ENCODE assay signal across 8 mouse cellular contexts in the genomic region with DNA sequence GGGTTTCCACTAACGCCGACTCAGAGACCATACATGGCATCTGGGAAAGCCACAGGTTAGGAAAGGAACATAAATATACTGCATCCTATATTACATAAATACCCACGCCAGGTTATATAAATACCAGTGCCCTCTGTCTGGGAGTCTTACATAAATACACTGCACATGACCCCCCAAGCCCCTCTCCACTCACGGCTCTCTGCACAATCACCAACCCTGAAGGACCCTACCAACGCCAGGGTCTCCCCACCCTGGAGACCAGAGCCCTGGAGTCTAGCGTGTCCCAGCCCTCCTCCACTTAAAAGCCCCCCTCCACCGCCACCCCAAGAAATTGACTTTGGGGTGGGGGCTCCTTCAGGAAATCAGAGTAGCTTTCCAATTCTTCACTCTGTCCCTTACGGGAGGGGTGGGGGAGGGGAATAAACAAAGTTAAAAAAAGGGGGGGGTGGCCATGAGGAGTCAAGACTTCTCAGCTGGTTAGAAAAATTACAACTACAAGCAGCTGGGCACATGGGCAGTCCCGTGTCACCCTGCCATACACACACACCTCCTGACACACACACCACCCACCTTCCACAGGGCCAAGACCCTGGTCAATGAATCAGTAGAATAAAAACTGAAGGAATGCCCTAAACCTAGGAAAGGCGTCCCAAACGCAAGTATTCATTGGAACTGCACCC. TPM values are rescaled to one million over a fixed set of nuclear protein-coding genes. Genes with fewer than 3 reads are reported as not detected.
DNase-seq lines count a peak whose midpoint lies in the region; ATAC-seq and TF ChIP-seq lines count a peak whose summit lies in the region.

No protein-coding gene starts in this region.

- ATAC-seq in erythroblast, adult 5-6 weeks (replicated peaks; ENCODE audit: low FRiP score, poor library complexity, severe bottlenecking): no peak
- peak; percentile 56; the same call in 1 of the 2 replicates for ATAC-seq in forebrain, embryonic 12.5 days (ENCODE audit: low FRiP score)
- no peak for ATAC-seq in liver, embryonic 14.5 days (ENCODE audit: insufficient read depth)

- peaks cover 28% of the 10 kb centered on the region for H3K27me3 ChIP-seq in erythroblast, embryonic 14.5 days (ENCODE audit: control insufficient read depth)
- 0 out of 2 replicates have a peak, but pooled peaks cover 7% of the 10 kb centered on the region for H3K27me3 ChIP-seq in forebrain, embryonic 12.5 days
- no peaks in the 10 kb centered on the region; the same call in 1 of the 2 replicates for H3K27me3 ChIP-seq in liver, embryonic 14.5 days (ENCODE audit: control insufficient read depth, insufficient read depth, low read length)

- H3K27ac ChIP-seq in forebrain, embryonic 12.5 days: peak overlapping the region; percentile 98
- no peak overlapping the region for H3K27ac ChIP-seq in liver, embryonic 14.5 days

- peak overlapping the region; percentile 80 for H3K4me2 ChIP-seq in forebrain, embryonic 12.5 days
- peak overlapping the region; percentile 71 for H3K4me2 ChIP-seq in liver, embryonic 14.5 days (ENCODE audit: low read depth)

- H3K4me1 ChIP-seq in erythroblast, embryonic 14.5 days (ENCODE audit: control insufficient read depth): peaks cover 3% of the 10 kb centered on the region; the same call in 1 of the 2 replicates
- peaks cover 58% of the 10 kb centered on the region for H3K4me1 ChIP-seq in forebrain, embryonic 12.5 days
- H3K4me1 ChIP-seq in liver, embryonic 14.5 days (replicated peaks; ENCODE audit: control insufficient read depth in 2 of 2, insufficient read depth in 2 of 2, low read length in 1 of 2): peaks cover 0 to 4% of the 10 kb centered on the region in 2 experiments; a peak in 2 of 4 replicates

- TF ChIP-seq CTCF in liver, embryonic 14.5 days (IDR thresholded peaks at IDR 0.05; ENCODE audit: low read depth): no peak

- H3K4me3 ChIP-seq in erythroblast, embryonic 14.5 days (replicated peaks): peak overlapping the region; percentile 61
- H3K4me3 ChIP-seq in forebrain, embryonic 12.5 days (replicated peaks): peak overlapping the region; percentile 80
- peak overlapping the region; percentile 64 for H3K4me3 ChIP-seq in liver, embryonic 14.5 days (ENCODE audit: insufficient read depth in 1 of 2, low read depth in 2 of 2, low read length in 2 of 2)

- no peaks in the 10 kb centered on the region for H3K9me3 ChIP-seq in erythroblast, embryonic 14.5 days (ENCODE audit: control insufficient read depth, low read length)
- H3K9me3 ChIP-seq in forebrain, embryonic 12.5 days: no peaks in the 10 kb centered on the region
- no peaks in the 10 kb centered on the region for H3K9me3 ChIP-seq in liver, embryonic 14.5 days (ENCODE audit: control insufficient read depth, low read length)

- WGBS in forebrain, embryonic 12.5 days: 19% methylated on average over 11 of the region's 11 CpGs
- WGBS in liver, embryonic 14.5 days (ENCODE audit: insufficient replicate concordance): 28% methylated on average over 11 of the region's 11 CpGs

- TF ChIP-seq EP300 in liver, embryonic 14.5 days (IDR thresholded peaks at IDR 0.05; ENCODE audit: low read depth): no peak

- DNase-seq in B cell, adult 2 months: peak; percentile 49
- no peak for DNase-seq in liver, embryonic 14.5 days (ENCODE audit: low read depth in 3 of 3, low spot score in 3 of 3)
- no peak for DNase-seq in Muller cell, postnatal 12 days (ENCODE audit: inconsistent ontology term)
- DNase-seq in urinary bladder, adult 2 months (ENCODE audit: low spot score): no peak
- no peak for DNase-seq in thymus, postnatal 10 days (ENCODE audit: low spot score in 2 of 2)

- peak overlapping the region; percentile 94 for H3K9ac ChIP-seq in forebrain, embryonic 12.5 days
- peak overlapping the region; percentile 70 for H3K9ac ChIP-seq in liver, embryonic 14.5 days (replicated peaks)

- no peaks in the 10 kb centered on the region for H3K36me3 ChIP-seq in erythroblast, embryonic 14.5 days (ENCODE audit: control insufficient read depth)
- peaks cover 31% of the 10 kb centered on the region for H3K36me3 ChIP-seq in forebrain, embryonic 12.5 days (replicated peaks)
- no peaks in the 10 kb centered on the region for H3K36me3 ChIP-seq in liver, embryonic 14.5 days (replicated peaks; ENCODE audit: control insufficient read depth, insufficient read depth, low read depth)

RNA-seq across cellular contexts. Expression of a gene that starts 14.6 kb away (rescaled TPM):
- 0.17 and 0.22 TPM in 2 replicates for polyA plus RNA-seq in erythroblast, embryonic 14.5 days (2012)
- total RNA-seq in erythroblast, adult 5-6 weeks (2015; ENCODE audit: low replicate concordance): 13.2 and 14.6 TPM in 2 replicates
- 3.9 and 16.3 TPM in 2 replicates for total RNA-seq in erythroblast, adult 5-6 weeks (2017; ENCODE audit: low replicate concordance)
- polyA plus RNA-seq in forebrain, embryonic 12.5 days (2016; fragmentation: Nextera tagmentation; extraction: Ambion mirVana): 245 and 267 TPM in 2 replicates
- polyA plus RNA-seq in liver, embryonic 14.5 days (2012; rRNA removed): 9.5 and 9.8 TPM in 2 replicates
- polyA plus RNA-seq in liver, embryonic 14.5 days (2014; fragmentation: Nextera tagmentation; extraction: Ambion mirVana): 3.7 and 5.5 TPM in 2 replicates
- polyA plus RNA-seq in urinary bladder, adult 2 months (2012; rRNA removed): 76.7 and 90.3 TPM in 2 replicates

RNA-seq across cellular contexts. Expression of a gene that starts 37.4 kb away (rescaled TPM):
- polyA plus RNA-seq in erythroblast, embryonic 14.5 days (2012): 0.44 and 0.51 TPM in 2 replicates
- 4.8 and 5.2 TPM in 2 replicates for total RNA-seq in erythroblast, adult 5-6 weeks (2015; ENCODE audit: low replicate concordance)
- 2.6 and 9.4 TPM in 2 replicates for total RNA-seq in erythroblast, adult 5-6 weeks (2017; ENCODE audit: low replicate concordance)
- polyA plus RNA-seq in forebrain, embryonic 12.5 days (2016; fragmentation: Nextera tagmentation; extraction: Ambion mirVana): 41.3 and 43.6 TPM in 2 replicates
- 7.2 and 10.3 TPM in 2 replicates for polyA plus RNA-seq in liver, embryonic 14.5 days (2012; rRNA removed)
- 5.7 and 8.6 TPM in 2 replicates for polyA plus RNA-seq in liver, embryonic 14.5 days (2014; fragmentation: Nextera tagmentation; extraction: Ambion mirVana)
- polyA plus RNA-seq in urinary bladder, adult 2 months (2012; rRNA removed): 51.5 and 68.3 TPM in 2 replicates

Comparison
In these comparisons a context has a peak if more than half of its experiments do, and no peak if none do; other contexts are left out.
1. DNase-seq: peak in B cell, adult 2 months (2 of 2); none in liver, embryonic 14.5 days (0 of 3), Muller cell, postnatal 12 days (single experiment), urinary bladder, adult 2 months (single experiment) and thymus, postnatal 10 days (0 of 2).
2. Peak in every context shown above with its lines, with median percentiles within 50 percentile points of each other: H3K4me3 ChIP-seq.